ENCODE assay signal across 9 mouse cellular contexts in genomic region chr10:128237807-128238480, GRCm38 (mm10). TPM values are rescaled to one million over a fixed set of nuclear protein-coding genes. Genes with fewer than 3 reads are reported as not detected.
DNase-seq lines count a peak whose midpoint lies in the region; ATAC-seq and TF ChIP-seq lines count a peak whose summit lies in the region.
"Had no signal": no experiment of that assay in that cellular context is flagged by ENCODE, and none has a peak within 500 bp of the region (broad histone marks: within the 10 kb centered on the region; RNA-seq: fewer than 3 reads in every experiment).

No protein-coding gene starts in this region.

- no peaks in the 10 kb centered on the region for H3K9me3 ChIP-seq in kidney, embryonic 14.5 days (ENCODE audit: control insufficient read depth, low read length)
- H3K9me3 ChIP-seq in MEL (replicated peaks; ENCODE audit: insufficient read depth, low read length) = no peaks in the 10 kb centered on the region

- no peak overlapping the region for H3K27ac ChIP-seq in kidney, adult 2 months (ENCODE audit: insufficient read depth, low read depth, low read length)
- H3K27ac ChIP-seq in kidney, embryonic 14.5 days (ENCODE audit: low read depth, low read length) = no peak overlapping the region
- H3K27ac ChIP-seq in MEL (ENCODE audit: control insufficient read depth, low read depth, low read length) = peak overlapping the region; percentile 22; the same call in 1 of the 2 replicates
- no peak overlapping the region for H3K27ac ChIP-seq in thymus, adult 2 months (ENCODE audit: control insufficient read depth, insufficient read depth, low read length)
- H3K27ac ChIP-seq: layer of hippocampus, adult 2 months had no signal

- no peak for TF ChIP-seq POLR2A in kidney, adult 2 months (IDR thresholded peaks at IDR 0.05; ENCODE audit: low read depth, low read length)
- no peak; a peak in 1 of 4 replicates for TF ChIP-seq POLR2A in MEL (IDR thresholded peaks at IDR 0.05; ENCODE audit: control insufficient read depth in 1 of 2, insufficient read depth in 1 of 2, low read depth in 1 of 2, low read length in 2 of 2, poor library complexity in 1 of 2)
- TF ChIP-seq POLR2A in thymus, adult 2 months (IDR thresholded peaks at IDR 0.05; ENCODE audit: control insufficient read depth, extremely low read depth, insufficient read depth, low read length, poor library complexity) = no peak

- H3K36me3 ChIP-seq in kidney, adult 2 months (ENCODE audit: control insufficient read depth, insufficient read depth, low read length) = no peaks in the 10 kb centered on the region
- H3K36me3 ChIP-seq in kidney, embryonic 14.5 days (ENCODE audit: control insufficient read depth, insufficient read depth, low read length) = peaks cover 40% of the 10 kb centered on the region
- peaks cover 2 to 32% of the 10 kb centered on the region in 2 experiments; a peak in 3 of 4 replicates for H3K36me3 ChIP-seq in MEL (ENCODE audit: control insufficient read depth in 1 of 2, insufficient read depth in 2 of 2, low read length in 2 of 2)
- H3K36me3 ChIP-seq in thymus, adult 2 months (ENCODE audit: control insufficient read depth, insufficient read depth, low read length) = peaks cover 18% of the 10 kb centered on the region; the same call in 1 of the 2 replicates

- peak; percentile 45 for DNase-seq in kidney, adult 2 months
- peak; percentile 65 for DNase-seq in MEL (ENCODE audit: low read depth, low spot score)
- DNase-seq in cerebellum, adult 18-20 months = peak; percentile 37 to 45
- peak; percentile 46 to 55 for DNase-seq in heart, postnatal 14 days
- DNase-seq in thymus, postnatal 10 days (ENCODE audit: low spot score in 2 of 2) = no peak
- no peak for DNase-seq in thymus, adult 2 months
- no peak for DNase-seq in spleen, postnatal 4 days (ENCODE audit: low spot score in 2 of 2)

- no peak for ATAC-seq in kidney, embryonic 14.5 days (ENCODE audit: low FRiP score, low TSS enrichment)

- TF ChIP-seq EP300 in MEL (IDR thresholded peaks at IDR 0.05; ENCODE audit: low read depth in 1 of 2, low read length in 2 of 2) = peak; percentile 30 to 36; a peak in 2 of 4 replicates

- no peak overlapping the region for H3K4me2 ChIP-seq in kidney, embryonic 14.5 days (replicated peaks; ENCODE audit: low read depth, low read length)

- no peak for TF ChIP-seq CTCF in kidney, adult 2 months (conservative IDR thresholded peaks at IDR 0.05; ENCODE audit: insufficient read depth, insufficient read length, low read depth, low read length)
- TF ChIP-seq CTCF in MEL (IDR thresholded peaks at IDR 0.05 in 2 of 3, conservative IDR thresholded peaks at IDR 0.05 in 1 of 3; ENCODE audit: control insufficient read depth in 1 of 3, insufficient read depth in 1 of 3, low read depth in 2 of 3, low read length in 3 of 3, poor library complexity in 1 of 3, severe bottlenecking in 1 of 3) = no peak
- no peak for TF ChIP-seq CTCF in thymus, adult 2 months (IDR thresholded peaks at IDR 0.05; ENCODE audit: borderline replicate concordance, control insufficient read depth, extremely low read depth, insufficient read depth, low read length, poor library complexity)

- no peak overlapping the region for H3K4me3 ChIP-seq in kidney, adult 2 months (ENCODE audit: insufficient read depth, low read depth, low read length)
- no peak overlapping the region for H3K4me3 ChIP-seq in kidney, embryonic 14.5 days (ENCODE audit: low read length)
- no peak overlapping the region for H3K4me3 ChIP-seq in MEL (ENCODE audit: control insufficient read depth in 1 of 2, insufficient read depth in 1 of 2, low read depth in 2 of 2, low read length in 2 of 2)
- H3K4me3 ChIP-seq in thymus, adult 2 months (ENCODE audit: control insufficient read depth, insufficient read depth, low read length) = no peak overlapping the region
- H3K4me3 ChIP-seq: layer of hippocampus, adult 2 months had no signal

- no peak for TF ChIP-seq RAD21 in MEL (IDR thresholded peaks at IDR 0.05; ENCODE audit: low read depth, low read length)

- no peaks in the 10 kb centered on the region for H3K27me3 ChIP-seq in kidney, adult 2 months (replicated peaks; ENCODE audit: control insufficient read depth, insufficient read depth, low read length)
- H3K27me3 ChIP-seq in kidney, embryonic 14.5 days (ENCODE audit: control insufficient read depth, insufficient read depth, low read length) = no peaks in the 10 kb centered on the region
- H3K27me3 ChIP-seq in MEL (ENCODE audit: control insufficient read depth in 1 of 2, insufficient read depth in 2 of 2, low read length in 2 of 2) = no peaks in the 10 kb centered on the region
- no peaks in the 10 kb centered on the region for H3K27me3 ChIP-seq in thymus, adult 2 months (ENCODE audit: control insufficient read depth, insufficient read depth, low read length)

- H3K4me1 ChIP-seq in kidney, adult 2 months (ENCODE audit: control insufficient read depth, insufficient read depth, low read length) = no peaks in the 10 kb centered on the region
- no peaks in the 10 kb centered on the region; the same call in 1 of the 2 replicates for H3K4me1 ChIP-seq in kidney, embryonic 14.5 days (ENCODE audit: control insufficient read depth, insufficient read depth, low read length)
- H3K4me1 ChIP-seq in MEL (ENCODE audit: control insufficient read depth in 1 of 2, insufficient read depth in 2 of 2, low read length in 2 of 2) = peaks cover 22 to 30% of the 10 kb centered on the region in 2 experiments
- H3K4me1 ChIP-seq in thymus, adult 2 months (replicated peaks; ENCODE audit: control insufficient read depth, insufficient read depth, low read length) = 0 out of 2 replicates have a peak, but pooled peaks cover under 1% of the 10 kb centered on the region

- intact Hi-C loops in heart, postnatal 14 days (cut with DNase I) = no loop called here

- peaks cover 8% of the 10 kb centered on the region; the same call in 1 of the 2 replicates for H3K79me2 ChIP-seq in MEL (ENCODE audit: control insufficient read depth, insufficient read depth, low read length, poor library complexity)

- 70% methylated on average over 15 of the region's 15 CpGs for WGBS in kidney, adult 2 months
- WGBS in kidney, embryonic 14.5 days = 88% methylated on average over 15 of the region's 15 CpGs
- WGBS in thymus, adult 2 months = 94% methylated on average over 15 of the region's 15 CpGs

- no peak overlapping the region for H3K9ac ChIP-seq in kidney, embryonic 14.5 days (ENCODE audit: low read depth, low read length)
- H3K9ac ChIP-seq in MEL (ENCODE audit: control insufficient read depth, low read depth, low read length, poor library complexity, severe bottlenecking) = no peak overlapping the region; the same call in 1 of the 2 replicates

TF ChIP-seq in MEL, 35 proteins besides CTCF, POLR2A, EP300 and RAD21 (continues in another document):
- TF ChIP-seq MEF2A (IDR thresholded peaks at IDR 0.05; ENCODE audit: extremely low read depth, insufficient replicate concordance, low read depth, low read length, poor library complexity, severe bottlenecking) (no peak), SIN3A (IDR thresholded peaks at IDR 0.05; ENCODE audit: low read length) (no peak; the same call in 1 of the 2 replicates), MAX (IDR thresholded peaks at IDR 0.05; ENCODE audit: low read length) (no peak), ETS1 (IDR thresholded peaks at IDR 0.05; ENCODE audit: low read depth, low read length) (peak; percentile 63), ZC3H11A (IDR thresholded peaks at IDR 0.05; ENCODE audit: low read depth, low read length) (no peak), TBP (IDR thresholded peaks at IDR 0.05; ENCODE audit: low read depth, low read length) (no peak), CHD1 (IDR thresholded peaks at IDR 0.05; ENCODE audit: low read depth, low read length) (no peak)

RNA-seq across cellular contexts. Expression of gene Timeless, which starts 6.1 kb away (rescaled TPM):
- polyA plus RNA-seq in kidney, adult 2 months (2012; rRNA removed) = 2.7 and 3.8 TPM in 2 replicates
- 47.8 and 68.2 TPM in 2 replicates for polyA plus RNA-seq in kidney, embryonic 14.5 days (2014; fragmentation: Nextera tagmentation; extraction: Ambion mirVana)
- total RNA-seq in MEL (2012; rRNA removed) = 49.3 and 50.2 TPM in 2 replicates
- polyA plus RNA-seq in MEL (2012; ENCODE audit: insufficient read depth in 1 of 2, insufficient read length in 2 of 2, low read depth in 1 of 2, low replicate concordance in 2 of 2, missing spikeins in 1 of 2) = 100 to 1,000 TPM in 1 of 2 experiments, 10 to 100 TPM in 1; 89.8 to 627 TPM
- 10 to 100 TPM in 1 of 2 experiments, 1 to 10 TPM in 1; 6.6 to 11.1 TPM for total RNA-seq in heart, postnatal 14 days (2021)
- polyA plus RNA-seq in thymus, adult 2 months (2012; rRNA removed) = 21.3 and 29.3 TPM in 2 replicates

RNA-seq across cellular contexts. Expression of gene Mip, which starts 12.3 kb away (rescaled TPM):
- polyA plus RNA-seq in kidney, adult 2 months (2012; rRNA removed) = not detected in 2 replicates
- polyA plus RNA-seq in kidney, embryonic 14.5 days (2014; fragmentation: Nextera tagmentation; extraction: Ambion mirVana) = not detected in 2 replicates
- total RNA-seq in MEL (2012; rRNA removed) = not detected in 2 replicates
- polyA plus RNA-seq in MEL (2012; ENCODE audit: insufficient read depth in 1 of 2, insufficient read length in 2 of 2, low read depth in 1 of 2, low replicate concordance in 2 of 2, missing spikeins in 1 of 2) = under 1 TPM in 1 of 2 experiments, not detected in 1; 0.04 TPM
- not detected for total RNA-seq in heart, postnatal 14 days (2021)
- polyA plus RNA-seq in thymus, adult 2 months (2012; rRNA removed) = 0.19 and 0.24 TPM in 2 replicates
- total RNA-seq: layer of hippocampus, adult 2 months had no signal

RNA-seq across cellular contexts. Expression of gene Apon, which starts 16.0 kb away (rescaled TPM):
- polyA plus RNA-seq in kidney, adult 2 months (2012; rRNA removed) = not detected in 2 replicates
- polyA plus RNA-seq in kidney, embryonic 14.5 days (2014; fragmentation: Nextera tagmentation; extraction: Ambion mirVana) = 0.29 and 0.70 TPM in 2 replicates
- 0.27 and 0.46 TPM in 2 replicates for total RNA-seq in MEL (2012; rRNA removed)
- under 1 TPM in 1 of 2 experiments, not detected in 1; 0.46 TPM for polyA plus RNA-seq in MEL (2012; ENCODE audit: insufficient read depth in 1 of 2, insufficient read length in 2 of 2, low read depth in 1 of 2, low replicate concordance in 2 of 2, missing spikeins in 1 of 2)
- total RNA-seq in heart, postnatal 14 days (2021) = under 1 TPM in 1 of 2 experiments, not detected in 1; 0.19 TPM
- polyA plus RNA-seq in thymus, adult 2 months (2012; rRNA removed) = 0.39 and 0.96 TPM in 2 replicates
- total RNA-seq: layer of hippocampus, adult 2 months had no signal

RNA-seq across cellular contexts. Expression of gene Spryd4, which starts 26.3 kb away (rescaled TPM):
- 15.5 and 17.3 TPM in 2 replicates for polyA plus RNA-seq in kidney, adult 2 months (2012; rRNA removed)
- polyA plus RNA-seq in kidney, embryonic 14.5 days (2014; fragmentation: Nextera tagmentation; extraction: Ambion mirVana) = 31.1 and 34.8 TPM in 2 replicates
- 13.8 and 17.2 TPM in 2 replicates for total RNA-seq in MEL (2012; rRNA removed)
- 10 to 100 TPM in 1 of 2 experiments, not detected in 1; 19.6 TPM for polyA plus RNA-seq in MEL (2012; ENCODE audit: insufficient read depth in 1 of 2, insufficient read length in 2 of 2, low read depth in 1 of 2, low replicate concordance in 2 of 2, missing spikeins in 1 of 2)
- 10 to 100 TPM; 40.5 to 43.3 TPM for total RNA-seq in heart, postnatal 14 days (2021)
- polyA plus RNA-seq in thymus, adult 2 months (2012; rRNA removed) = 9.8 and 10.9 TPM in 2 replicates

RNA-seq across cellular contexts. Expression of gene Apof, which starts 30.5 kb away (rescaled TPM):
- polyA plus RNA-seq in kidney, adult 2 months (2012; rRNA removed) = 0.08 and 0.30 TPM in 2 replicates
- not detected in 2 replicates for polyA plus RNA-seq in kidney, embryonic 14.5 days (2014; fragmentation: Nextera tagmentation; extraction: Ambion mirVana)
- not detected in 2 replicates for total RNA-seq in MEL (2012; rRNA removed)
- polyA plus RNA-seq in MEL (2012; ENCODE audit: insufficient read depth in 1 of 2, insufficient read length in 2 of 2, low read depth in 1 of 2, low replicate concordance in 2 of 2, missing spikeins in 1 of 2) = not detected
- total RNA-seq in heart, postnatal 14 days (2021) = not detected
- 0.38 and 4.1 TPM in 2 replicates for polyA plus RNA-seq in thymus, adult 2 months (2012; rRNA removed)
- total RNA-seq: layer of hippocampus, adult 2 months had no signal

Comparison
In these comparisons a context has a peak if more than half of its experiments do, and no peak if none do; other contexts are left out.
1. DNase-seq: peak in kidney, adult 2 months (single experiment), MEL (single experiment), cerebellum, adult 18-20 months (2 of 2) and heart, postnatal 14 days (2 of 2); none in thymus, postnatal 10 days (0 of 2), thymus, adult 2 months (single experiment) and spleen, postnatal 4 days (0 of 2).